Mouse (Mus musculus): ENCODE measurements around the gene Wnt4. TPM values are rescaled to one million over a fixed set of nuclear protein-coding genes. Genes with fewer than 3 reads are reported as not detected.

Wnt4 gene
- total RNA-seq, 2 experiments from 2014 or later = 5.7 to 9.8 TPM

DNA sequence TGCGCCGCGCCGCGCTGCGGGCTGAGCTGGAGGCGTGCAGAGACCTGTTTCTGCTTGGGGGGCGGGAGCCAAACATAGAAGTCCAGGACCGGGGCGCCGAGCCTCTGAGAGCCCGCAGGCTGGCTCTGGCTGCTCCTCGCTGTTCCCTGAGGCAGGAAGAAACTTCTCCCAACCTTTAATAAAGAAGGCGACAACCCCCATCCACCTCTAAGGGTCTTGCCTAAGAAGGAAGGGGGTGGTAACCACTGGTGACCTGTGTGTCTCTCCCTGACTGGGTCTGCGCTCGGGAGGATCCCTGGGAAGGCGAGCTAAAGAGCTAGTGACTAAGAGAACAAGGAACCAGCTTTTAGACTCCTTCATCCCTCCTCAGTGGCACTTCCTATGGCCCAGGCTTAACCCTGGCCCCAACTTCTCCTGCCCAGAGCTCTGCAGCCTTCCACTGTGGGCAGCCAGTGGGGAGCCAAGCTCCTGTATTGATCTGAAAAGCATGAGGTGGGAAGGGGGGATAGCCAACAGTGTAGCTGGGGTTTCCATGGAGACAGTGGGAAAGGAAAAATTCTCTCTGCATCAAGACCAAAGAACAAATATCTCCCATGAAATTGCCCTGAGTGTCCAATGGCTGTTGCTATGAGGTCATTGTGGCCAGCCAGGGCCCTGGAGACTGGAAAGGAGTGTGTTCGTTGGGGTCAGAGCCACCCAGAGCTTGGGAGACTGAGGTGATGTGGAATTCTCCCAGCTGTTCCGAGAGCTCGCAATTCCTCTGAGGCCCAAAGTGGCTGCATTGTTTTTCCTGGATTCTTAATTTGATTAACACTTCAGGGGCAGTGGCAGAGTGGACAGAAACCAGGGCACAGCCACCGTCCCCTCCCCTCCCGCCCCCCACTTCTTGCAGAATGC lies 1.1 kb downstream of the Wnt4 start:
- DNase-seq = no peak
- intact Hi-C loops (cut with DNase I) = no loop called here

DNA sequence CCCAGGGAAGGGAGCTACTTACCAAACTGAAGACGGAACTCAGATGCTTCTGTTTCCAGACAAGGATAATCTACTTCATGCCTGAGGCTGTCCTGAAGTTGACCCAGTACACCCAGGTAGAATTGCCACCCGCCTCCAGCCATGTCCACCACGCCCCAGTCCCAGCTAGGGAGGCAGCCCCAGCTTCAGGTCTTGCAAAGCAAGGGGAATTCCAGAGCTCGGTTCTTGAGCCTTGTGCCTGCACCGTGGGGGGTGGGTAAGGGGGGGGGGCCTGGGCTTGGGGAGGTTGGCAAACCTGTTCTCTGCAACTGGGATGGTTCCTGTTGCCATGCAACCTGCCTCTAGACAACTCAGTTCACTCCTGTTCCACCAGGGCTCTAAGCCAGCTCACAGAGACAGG lies 2.1 kb downstream of the Wnt4 start:
- no peak for DNase-seq
- intact Hi-C loops (cut with DNase I) = no loop called here

DNA sequence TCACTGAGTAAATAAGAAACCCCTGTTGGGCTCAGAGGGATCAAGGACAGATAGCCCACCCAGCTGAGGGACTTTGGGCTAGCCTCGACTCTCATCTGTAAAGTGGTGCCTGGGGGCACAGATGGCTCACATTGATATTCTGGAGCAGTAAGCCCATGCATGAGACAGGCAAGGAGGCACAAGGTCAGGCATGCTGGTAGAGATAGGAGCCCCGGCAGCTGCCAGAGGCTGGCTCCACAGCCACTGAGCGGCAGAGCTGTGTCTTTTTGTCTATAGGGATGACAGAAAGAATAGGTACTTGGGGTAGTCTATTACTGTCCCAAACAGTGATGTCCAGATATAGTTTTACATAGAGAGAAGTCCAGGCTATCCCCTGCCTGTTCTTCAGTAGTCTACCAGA lies 4.0 kb downstream of the Wnt4 start:
- intact Hi-C loops (cut with DNase I) = no loop called here

DNA sequence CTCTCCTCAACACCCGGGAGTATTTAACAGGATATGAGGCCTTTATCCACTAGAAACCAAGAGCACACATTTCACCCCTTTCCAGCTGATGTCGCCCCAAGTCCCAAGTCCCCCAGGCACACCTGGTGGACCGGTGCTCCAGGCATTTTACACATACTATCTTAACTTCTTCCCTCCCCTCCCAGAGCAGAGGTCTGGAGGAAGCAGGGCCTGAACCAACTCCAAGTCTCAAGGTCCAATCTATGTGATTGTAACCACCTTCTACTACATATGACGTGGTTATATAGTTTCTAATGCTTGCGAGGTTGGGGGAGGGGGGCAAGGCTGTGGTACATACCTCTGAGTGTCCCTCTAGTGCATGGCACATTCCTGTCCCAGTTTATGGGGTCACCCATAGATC lies 4.8 kb downstream of the Wnt4 start:
- intact Hi-C loops (cut with DNase I) = no loop called here
- DNase-seq = no peak

More for the DNA sequence above, 4.0 kb downstream of the Wnt4 start:
- DNase-seq = no peak

DNA sequence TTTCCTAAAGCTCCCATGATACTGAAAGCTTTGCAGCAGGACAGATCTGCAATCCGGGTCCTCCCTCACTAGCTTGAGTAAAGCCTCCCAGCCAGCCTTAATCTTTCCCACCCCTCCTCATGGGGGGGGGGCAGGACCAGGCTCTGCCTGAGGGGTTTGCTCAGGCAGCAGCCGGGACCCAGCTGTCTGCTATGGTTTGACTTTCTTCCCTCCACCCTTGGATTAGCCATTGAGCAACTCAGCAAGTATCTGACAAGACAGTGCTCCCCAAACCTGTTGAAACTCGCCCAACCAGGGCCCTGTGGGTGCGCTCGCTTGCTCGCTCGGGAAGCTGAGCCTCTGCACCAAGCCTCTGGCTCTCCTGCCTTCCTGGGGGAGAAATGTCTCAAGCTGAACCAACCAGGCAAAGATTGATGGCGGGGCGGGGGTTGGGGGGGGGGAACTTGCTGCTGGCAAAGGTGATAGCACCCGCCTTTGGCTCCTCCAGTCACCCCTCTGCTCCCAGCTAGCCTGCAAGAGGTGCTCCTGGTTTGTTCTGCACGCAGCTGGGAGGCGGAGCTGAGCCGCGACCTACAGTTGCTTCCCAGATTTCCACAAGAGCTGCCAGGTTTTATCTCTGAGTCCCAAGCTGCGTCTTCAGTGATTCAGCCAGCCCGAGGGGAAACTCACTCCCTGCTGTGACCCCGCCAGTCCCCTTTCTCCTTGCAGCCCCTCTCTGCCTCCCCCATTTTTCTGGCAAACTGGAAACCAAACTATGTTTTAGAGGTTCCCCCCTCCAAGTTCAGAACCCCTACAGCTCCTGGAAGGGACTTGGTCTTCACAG lies 5.5 kb downstream of the Wnt4 start:
- DNase-seq = no peak
- intact Hi-C loops (cut with DNase I) = no loop called here

- intact Hi-C loops (cut with DNase I) = no loop called here
- DNase-seq = no peak
These were observed 6.1 kb downstream of the Wnt4 start for GRCm38 (mm10) chr4:137283407-137283732.

- peak; percentile 27 to 37 for DNase-seq
- intact Hi-C loops (cut with DNase I) = loop anchor here (5.0 kb wide), 2 partner anchors 99 to 124 kb away; no protein-coding TSS in a partner anchor
These were observed 8.8 kb downstream of the Wnt4 start for GRCm38 (mm10) chr4:137285876-137286661.

DNA sequence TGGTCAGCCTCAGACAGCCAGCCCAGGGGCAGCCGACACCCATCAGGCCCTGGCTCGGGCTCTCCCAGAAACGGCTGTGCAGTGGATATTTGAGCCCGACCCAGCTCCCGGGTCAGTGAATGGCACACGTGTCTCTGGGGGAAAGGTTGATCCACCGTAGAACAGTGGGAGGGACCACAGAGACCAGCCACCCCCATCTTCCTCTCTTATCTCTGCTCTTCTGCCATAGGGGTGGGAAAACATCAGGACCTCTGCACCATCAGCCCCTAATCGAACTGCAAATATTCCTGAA lies 9.3 kb downstream of the Wnt4 start:
- DNase-seq = peak in 1 of 2 experiments; percentile 40
- intact Hi-C loops (cut with DNase I) = loop anchor here (5.0 kb wide), 2 partner anchors 99 to 124 kb away; no protein-coding TSS in a partner anchor

- peak; percentile 24 to 25 for DNase-seq
- intact Hi-C loops (cut with DNase I) = loop anchor here (5.0 kb wide), 2 partner anchors 100 to 125 kb away; no protein-coding TSS in a partner anchor
These were observed 9.9 kb downstream of the Wnt4 start for GRCm38 (mm10) chr4:137287206-137287605.

DNA sequence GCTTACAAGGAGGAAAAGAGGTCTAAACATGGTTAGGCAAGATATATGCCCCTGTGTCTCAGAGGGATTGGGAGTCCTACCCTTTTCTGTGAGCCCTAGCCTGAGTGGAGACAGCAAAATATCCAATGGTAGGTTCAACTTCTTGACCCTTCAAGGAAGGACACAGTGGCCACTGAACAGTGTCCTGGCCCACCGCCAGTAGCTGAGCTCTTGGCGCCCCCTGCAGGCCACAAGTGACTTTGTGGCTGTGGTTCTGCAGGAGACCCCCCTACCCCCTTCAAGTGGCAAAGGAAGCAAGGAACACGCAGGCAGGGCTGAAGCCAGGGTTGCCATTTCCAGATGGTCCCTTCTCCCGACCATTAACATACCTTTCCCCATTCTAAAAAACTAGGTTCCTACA lies 10.5 kb downstream of the Wnt4 start:
- intact Hi-C loops (cut with DNase I) = loop anchor here (5.0 kb wide), 2 partner anchors 101 to 126 kb away; no protein-coding TSS in a partner anchor
- DNase-seq = peak; percentile 33 to 46

- intact Hi-C loops (cut with DNase I) = loop anchor here (5.0 kb wide), 3 partner anchors 102 to 212 kb away; no protein-coding TSS in a partner anchor
- no peak for DNase-seq
These were observed 12.4 kb downstream of the Wnt4 start for GRCm38 (mm10) chr4:137289701-137290100.

DNA sequence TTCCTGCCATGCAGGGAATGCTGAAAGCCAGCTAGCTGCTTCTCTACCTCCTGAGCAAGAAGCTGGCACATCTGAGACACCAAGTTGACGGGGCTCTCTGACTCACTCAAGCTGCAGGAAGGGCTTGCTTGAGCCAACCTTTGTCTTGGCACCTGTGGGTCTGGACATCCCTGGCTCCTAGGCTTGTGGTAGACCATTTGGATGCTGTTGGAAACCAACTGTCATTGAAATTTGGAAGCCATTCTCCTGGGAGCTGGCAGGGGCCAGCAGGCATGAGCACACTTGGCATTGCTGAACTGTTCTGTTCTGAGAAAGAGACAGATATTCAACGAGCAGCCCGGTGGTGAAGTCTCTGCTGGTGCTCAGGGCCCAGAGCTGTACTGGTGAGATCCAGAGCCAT lies 13.0 kb downstream of the Wnt4 start:
- intact Hi-C loops (cut with DNase I) = loop anchor here (5.0 kb wide), 1 partner anchor 213 kb away; no protein-coding TSS in a partner anchor
- no peak for DNase-seq

- intact Hi-C loops (cut with DNase I) = loop anchor here (5.0 kb wide), 1 partner anchor 215 kb away; no protein-coding TSS in a partner anchor
- peak; percentile 40 to 55 for DNase-seq
These were observed 15.3 kb downstream of the Wnt4 start for GRCm38 (mm10) chr4:137292625-137293024.

DNA sequence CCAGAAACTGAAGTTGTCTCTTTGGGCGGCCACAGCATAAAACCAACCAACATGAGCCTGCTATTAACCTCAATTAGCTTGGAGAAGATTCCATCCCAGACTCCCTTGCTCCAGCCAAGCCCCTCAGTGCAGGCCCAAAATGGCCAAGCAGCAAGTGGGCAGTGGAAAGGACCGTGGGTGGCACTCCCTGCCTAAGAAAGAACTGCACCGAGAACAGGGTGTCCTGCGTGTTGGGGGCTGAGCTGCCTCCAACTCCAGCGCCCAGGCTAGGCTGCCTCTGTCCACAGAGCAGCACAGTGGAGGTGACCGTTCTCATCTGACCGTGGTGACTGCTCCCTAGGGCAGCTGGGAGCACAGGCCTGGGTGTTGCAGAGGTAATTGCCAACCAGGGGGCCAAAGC lies 16.7 kb downstream of the Wnt4 start:
- intact Hi-C loops (cut with DNase I) = loop anchor here (5.0 kb wide), 1 partner anchor 217 kb away; no protein-coding TSS in a partner anchor
- no peak for DNase-seq

DNA sequence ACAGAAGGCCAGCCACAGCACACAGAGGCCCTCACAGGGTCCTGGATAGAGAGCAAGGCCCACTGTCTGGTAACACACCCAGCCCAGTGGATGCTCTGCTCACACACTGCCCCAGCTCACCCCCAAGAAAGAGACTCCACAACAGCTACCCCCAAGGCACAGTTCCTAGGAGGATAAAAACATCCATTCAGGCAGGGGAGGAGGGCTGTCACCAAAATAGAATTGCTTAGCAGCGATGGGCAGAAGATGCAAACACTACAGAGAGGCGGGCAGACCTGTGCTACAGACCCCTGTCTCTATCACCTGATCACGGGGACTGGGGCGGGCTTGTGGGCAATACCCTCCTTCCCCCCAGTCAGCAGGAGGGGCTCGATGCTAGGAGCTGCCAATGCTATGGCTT lies 17.2 kb downstream of the Wnt4 start:
- DNase-seq = no peak
- intact Hi-C loops (cut with DNase I) = loop anchor here (5.0 kb wide), 1 partner anchor 217 kb away; no protein-coding TSS in a partner anchor

- no peak for DNase-seq
- intact Hi-C loops (cut with DNase I) = loop anchor here (5.0 kb wide), 1 partner anchor 218 kb away; no protein-coding TSS in a partner anchor
These were observed 17.7 kb downstream of the Wnt4 start for GRCm38 (mm10) chr4:137294951-137295350.

- DNase-seq = no peak
- intact Hi-C loops (cut with DNase I) = no loop called here
These were observed 20.3 kb downstream of the Wnt4 start for GRCm38 (mm10) chr4:137297611-137298010.

DNA sequence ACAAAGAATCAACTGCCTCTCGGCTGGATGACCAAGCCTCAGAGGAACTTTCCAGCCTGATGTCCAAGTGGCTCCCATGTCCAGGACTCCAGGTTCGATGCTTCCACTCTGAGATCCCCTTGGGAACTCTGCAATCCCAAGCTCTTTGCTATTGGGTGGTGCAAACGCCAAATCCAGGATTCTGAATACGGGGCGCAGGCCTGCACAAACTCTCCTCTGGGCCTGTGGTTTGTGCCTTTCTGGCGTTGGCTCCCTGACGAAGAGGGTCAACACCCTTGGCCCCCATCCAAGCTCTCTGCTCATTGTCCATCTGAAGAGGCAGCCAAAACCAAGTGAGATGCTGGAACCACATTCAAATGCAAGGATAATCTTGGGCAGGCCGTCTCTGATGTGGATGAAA lies 21.1 kb downstream of the Wnt4 start:
- DNase-seq = peak; percentile 23 to 36

GRCm38 (mm10) chr4:137300227-137300626 lies 22.9 kb downstream of the Wnt4 start:
- intact Hi-C loops (cut with DNase I) = loop anchor here (10.0 kb wide), 1 partner anchor 375 kb away; no protein-coding TSS in a partner anchor
- no peak for DNase-seq

More for the DNA sequence above, 21.1 kb downstream of the Wnt4 start:
- intact Hi-C loops (cut with DNase I) = no loop called here

- intact Hi-C loops (cut with DNase I) = loop anchor here (10.0 kb wide), 1 partner anchor 377 kb away; no protein-coding TSS in a partner anchor
- no peak for DNase-seq
These were observed 24.3 kb downstream of the Wnt4 start for GRCm38 (mm10) chr4:137301635-137302034.

Data from gastrocnemius, postnatal 36 days (tissue).